Mouse (Mus musculus): Measurements from ENCODE around the gene Adig. TPM values are rescaled to one million over a fixed set of nuclear protein-coding genes. Genes with fewer than 3 reads are reported as not detected.

Gene Adig
- total RNA-seq, 2 experiments from 2014 or later = not detected

DNA sequence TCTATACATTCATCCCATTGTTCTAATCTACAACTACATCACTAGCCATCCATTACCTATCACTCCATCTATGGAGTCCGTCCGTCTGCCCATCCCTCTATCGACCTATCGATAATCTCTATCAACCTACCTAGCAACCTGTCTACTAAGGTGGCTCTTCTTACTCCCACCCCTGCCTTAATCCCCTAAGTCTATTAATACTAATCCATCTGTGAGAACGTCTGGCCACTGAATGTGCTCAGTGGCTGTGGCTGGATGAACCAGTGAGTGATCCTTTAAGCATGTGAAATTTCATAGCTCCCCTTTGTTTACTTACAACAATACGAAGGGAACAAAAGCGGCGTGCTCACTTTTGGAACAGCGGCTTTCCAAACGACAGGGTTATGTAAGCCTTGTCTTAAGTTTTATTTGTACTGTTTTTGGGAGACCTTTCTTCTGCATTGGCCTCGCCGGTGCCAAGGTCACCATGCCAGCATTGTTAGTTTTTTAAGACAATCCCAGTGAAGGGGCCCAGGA lies 11.5 kb downstream of the Adig start:
- H3K4me3 ChIP-seq = no peak overlapping the region
- TF ChIP-seq CTCF (IDR thresholded peaks at IDR 0.05) = no peak
- intact Hi-C loops (cut with DNase I) = no loop called here
- no peak overlapping the region for H3K27ac ChIP-seq
- DNase-seq (ENCODE audit: extremely low spot score in 1 of 2, low spot score in 2 of 2) = no peak

DNA sequence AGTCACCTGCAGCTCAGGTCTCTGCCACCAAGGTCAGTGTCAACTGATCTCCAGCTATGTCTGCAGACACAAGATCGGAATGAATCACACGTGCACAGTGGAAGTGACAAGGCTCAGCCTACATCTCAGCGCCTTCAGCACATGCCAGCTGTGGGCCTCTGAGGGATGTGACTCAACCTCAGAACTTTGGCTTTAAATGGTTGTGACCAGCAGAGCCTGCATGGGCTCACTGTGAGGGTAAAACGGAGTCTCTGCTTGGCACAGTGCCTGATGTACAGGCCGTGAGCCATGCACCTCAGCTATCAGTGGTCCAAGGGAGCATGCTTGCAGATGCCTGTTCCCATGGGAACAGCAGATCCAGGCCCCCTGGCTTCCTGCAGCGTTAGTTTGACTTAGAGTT lies 16.2 kb downstream of the Adig start:
- intact Hi-C loops (cut with DNase I) = no loop called here
- no peak for DNase-seq (ENCODE audit: extremely low spot score in 1 of 2, low spot score in 2 of 2)

DNA sequence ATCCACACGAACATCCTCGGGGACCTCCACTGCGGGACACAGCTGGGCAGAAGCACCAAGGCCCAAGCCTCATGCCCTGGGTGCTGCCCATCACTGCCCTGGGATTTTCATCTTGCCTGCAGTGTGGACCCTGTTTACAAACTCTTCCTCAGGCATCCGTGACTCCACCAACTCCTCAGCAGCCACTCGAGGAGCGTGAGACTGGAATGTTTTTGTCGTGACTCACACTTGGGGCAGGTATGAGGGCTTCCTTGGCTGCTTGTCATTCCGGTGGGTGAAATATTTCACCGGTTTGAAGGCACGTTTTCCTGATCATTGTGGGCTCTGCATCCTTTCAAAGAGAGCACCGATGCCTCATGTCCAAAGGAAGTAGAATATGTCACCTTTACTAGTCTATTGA lies 16.7 kb downstream of the Adig start:
- TF ChIP-seq CTCF (IDR thresholded peaks at IDR 0.05) = no peak
- Histone ChIP-seq H3K4me3 (no peak overlapping the region), H3K27ac (no peak overlapping the region)
- intact Hi-C loops (cut with DNase I) = no loop called here
- DNase-seq (ENCODE audit: extremely low spot score in 1 of 2, low spot score in 2 of 2) = no peak

More for the DNA sequence above, 16.2 kb downstream of the Adig start:
- no peak for TF ChIP-seq CTCF (IDR thresholded peaks at IDR 0.05)
- Histone ChIP-seq H3K27ac (no peak overlapping the region), H3K4me3 (no peak overlapping the region)

DNA sequence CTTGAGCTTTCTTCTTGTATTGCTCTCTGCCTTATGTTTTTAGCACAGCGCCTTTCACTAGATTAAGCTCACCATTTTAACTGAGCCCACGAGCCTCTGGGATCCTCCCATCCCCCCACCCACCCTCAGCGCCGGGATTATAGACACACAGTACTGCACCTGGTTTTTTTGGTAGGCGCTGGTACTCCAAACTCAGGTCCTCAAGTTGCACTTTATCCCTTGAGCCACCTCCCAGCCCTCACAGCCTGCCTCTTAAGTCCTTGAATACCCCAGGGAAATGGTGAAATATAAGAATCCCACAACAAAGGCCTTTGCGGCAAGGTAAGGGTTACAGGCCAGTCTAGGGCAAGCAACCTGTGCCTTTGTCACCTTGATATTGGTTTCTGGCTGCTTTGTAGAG lies 17.4 kb downstream of the Adig start:
- intact Hi-C loops (cut with DNase I) = no loop called here
- Histone ChIP-seq H3K27ac (no peak overlapping the region), H3K4me3 (no peak overlapping the region)
- no peak for TF ChIP-seq CTCF (IDR thresholded peaks at IDR 0.05)
- no peak for DNase-seq (ENCODE audit: extremely low spot score in 1 of 2, low spot score in 2 of 2)

DNA sequence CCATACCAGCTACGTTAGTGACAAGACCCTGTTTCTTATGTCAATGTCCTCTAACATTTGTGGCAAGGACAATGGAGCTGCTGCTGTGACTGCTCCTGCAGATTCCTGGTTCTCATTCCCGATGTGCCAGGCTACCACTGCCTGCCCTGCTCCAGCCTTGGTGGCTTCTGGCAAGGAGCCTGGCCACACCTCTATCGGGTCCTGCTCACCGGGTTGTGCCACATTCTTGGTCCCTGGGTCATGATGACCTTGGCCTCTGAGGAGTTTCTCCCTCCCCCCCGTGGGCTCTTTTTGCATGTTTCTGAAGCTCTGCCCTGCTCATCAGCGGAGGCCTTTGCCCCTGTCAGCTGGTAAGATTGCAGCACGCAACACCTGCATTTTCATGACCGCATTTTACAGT lies 20.6 kb downstream of the Adig start:
- no peak for TF ChIP-seq CTCF (IDR thresholded peaks at IDR 0.05)
- H3K4me3 ChIP-seq = no peak overlapping the region
- intact Hi-C loops (cut with DNase I) = no loop called here
- no peak for DNase-seq (ENCODE audit: extremely low spot score in 1 of 2, low spot score in 2 of 2)
- H3K27ac ChIP-seq = no peak overlapping the region

GRCm38 (mm10) chr2:158524129-158524860 lies 21.9 kb downstream of the Adig start:
- Histone ChIP-seq H3K4me3 (no peak overlapping the region), H3K27ac (no peak overlapping the region)
- no peak for TF ChIP-seq CTCF (IDR thresholded peaks at IDR 0.05)
- intact Hi-C loops (cut with DNase I) = no loop called here
- no peak for DNase-seq (ENCODE audit: extremely low spot score in 1 of 2, low spot score in 2 of 2)

GRCm38 (mm10) chr2:158534090-158534489 lies 31.7 kb downstream of the Adig start:
- intact Hi-C loops (cut with DNase I) = no loop called here
- H3K27ac ChIP-seq = no peak overlapping the region
- no peak overlapping the region for H3K4me3 ChIP-seq
- peak; percentile 56 to 69 for DNase-seq (ENCODE audit: extremely low spot score in 1 of 2, low spot score in 2 of 2)
- peak; percentile 90 for TF ChIP-seq CTCF (IDR thresholded peaks at IDR 0.05)

DNA sequence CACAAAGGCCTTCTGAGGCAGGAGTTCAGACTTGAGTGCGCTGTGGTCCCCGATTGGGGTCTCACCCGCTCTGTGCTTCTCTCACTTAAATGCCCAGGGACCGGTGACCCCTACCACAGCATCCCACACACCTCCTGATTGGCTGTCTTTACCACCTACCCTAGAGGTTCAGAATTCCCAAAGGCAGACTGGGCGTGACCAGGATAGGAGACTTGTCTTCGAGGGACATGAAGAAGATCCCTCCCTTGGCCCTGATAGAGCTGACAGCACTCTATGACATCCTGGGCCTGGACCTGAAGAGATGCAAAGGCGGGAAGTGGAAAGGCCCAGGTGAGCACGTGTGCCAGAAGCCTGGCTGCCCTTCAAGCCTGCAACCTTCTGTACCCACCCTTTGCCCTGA lies 32.1 kb downstream of the Adig start:
- intact Hi-C loops (cut with DNase I) = no loop called here
- DNase-seq (ENCODE audit: extremely low spot score in 1 of 2, low spot score in 2 of 2) = no peak
- no peak overlapping the region for H3K4me3 ChIP-seq
- no peak overlapping the region for H3K27ac ChIP-seq
- no peak for TF ChIP-seq CTCF (IDR thresholded peaks at IDR 0.05)

- intact Hi-C loops (cut with DNase I) = loop anchor here (10.0 kb wide), 1 partner anchor 205 kb away; no protein-coding TSS in a partner anchor
- H3K4me3 ChIP-seq = no peak overlapping the region
- no peak overlapping the region for H3K27ac ChIP-seq
- DNase-seq (ENCODE audit: extremely low spot score in 1 of 2, low spot score in 2 of 2) = no peak
- no peak for TF ChIP-seq CTCF (IDR thresholded peaks at IDR 0.05)
Measured at GRCm38 (mm10) chr2:158539433-158540305, 37.3 kb downstream of the Adig start.

DNA sequence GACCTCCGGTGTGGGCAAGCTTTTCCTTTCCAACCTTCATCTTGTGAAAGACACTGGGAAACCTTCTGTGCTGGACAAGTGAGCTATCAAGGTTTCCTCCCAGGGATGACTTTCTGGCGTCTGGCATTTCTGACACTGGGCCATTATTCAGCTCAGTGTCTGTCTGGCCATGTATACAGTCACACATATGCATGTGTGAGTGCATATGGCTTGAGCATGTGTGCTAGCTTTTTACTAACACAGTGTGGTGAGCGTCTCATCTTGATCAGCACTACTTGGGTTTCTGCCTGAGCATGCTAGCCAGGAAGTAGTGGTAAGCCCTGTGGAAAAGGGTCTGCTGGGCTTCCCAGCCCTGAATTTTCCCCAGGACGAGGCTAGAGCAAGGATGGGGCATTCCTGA lies 38.9 kb downstream of the Adig start:
- intact Hi-C loops (cut with DNase I) = loop anchor here (10.0 kb wide), 1 partner anchor 204 kb away; no protein-coding TSS in a partner anchor

GRCm38 (mm10) chr2:158545266-158545665 lies 42.9 kb downstream of the Adig start:
- Histone ChIP-seq H3K4me3 (no peak overlapping the region), H3K27ac (no peak overlapping the region)
- no peak for DNase-seq (ENCODE audit: extremely low spot score in 1 of 2, low spot score in 2 of 2)
- intact Hi-C loops (cut with DNase I) = loop anchor here (5.0 to 10.0 kb wide), 2 partner anchors 97 to 200 kb away; no protein-coding TSS in a partner anchor
- no peak for TF ChIP-seq CTCF (IDR thresholded peaks at IDR 0.05)

More for the DNA sequence above, 38.9 kb downstream of the Adig start:
- no peak for TF ChIP-seq CTCF (IDR thresholded peaks at IDR 0.05)
- no peak for DNase-seq (ENCODE audit: extremely low spot score in 1 of 2, low spot score in 2 of 2)
- Histone ChIP-seq H3K4me3 (no peak overlapping the region), H3K27ac (no peak overlapping the region)

- peak; percentile 90 for TF ChIP-seq CTCF (IDR thresholded peaks at IDR 0.05)
- H3K4me3 ChIP-seq = no peak overlapping the region
- no peak overlapping the region for H3K27ac ChIP-seq
- peak; percentile 75 to 77 for DNase-seq (ENCODE audit: extremely low spot score in 1 of 2, low spot score in 2 of 2)
- intact Hi-C loops (cut with DNase I) = loop anchor here (1.0 to 10.0 kb wide), 3 partner anchors 83 to 198 kb away; no protein-coding TSS in a partner anchor
Measured at GRCm38 (mm10) chr2:158546751-158547150, 44.3 kb downstream of the Adig start.
